Mouse (Mus musculus): ENCODE results near the gene Gm49325.
"Not testable (repeated sequence)": the region's sequence is repeated elsewhere in the genome, so short reads cannot be mapped to it uniquely, and the experiment has no call there.

The Gm49325 gene

GRCm38 (mm10) chr10:77684181-77684580 lies 78.2 kb downstream of the Gm49325 start:
- no peak for DNase-seq (ENCODE audit: low spot score)

- DNase-seq (ENCODE audit: low spot score), result no peak
Observed at GRCm38 (mm10) chr10:77685895-77686664, 80.1 kb downstream of the Gm49325 start, which contains the start of gene Tspear. TSS of gene Tspear (plus strand) at chr10:77686569.

- no peak for DNase-seq (ENCODE audit: low spot score)
Observed at GRCm38 (mm10) chr10:77687021-77687420, 81.0 kb downstream of the Gm49325 start.

GRCm38 (mm10) chr10:77690356-77690807 lies 84.4 kb downstream of the Gm49325 start, which contains the start of gene Gm19402:
TSS of gene Gm19402 (minus strand) at chr10:77690757.
- DNase-seq (ENCODE audit: low spot score), result not testable (repeated sequence)
